Mouse (Mus musculus) cerebellum, adult 2 months (tissue): ENCODE measurements around the gene Tbxa2r. TPM values are rescaled to one million over a fixed set of nuclear protein-coding genes. Genes with fewer than 3 reads are reported as not detected.

ENCODE experiments used
- DNase-seq, 2 experiments: peaks; one replicate each; pipeline ENCODE4 v3.0.0; 2021
- H3K27ac ChIP-seq: fragments of 200-500 bp; 2 replicates; pipeline ENCODE4 v1.5.1; 2012; ENCODE audit warnings: low read length, control low read depth, inconsistent platforms; ENCODE audit not compliant: insufficient read depth
- H3K27me3 ChIP-seq: fragments of 200-500 bp; 2 replicates; pipeline ENCODE4 v1.6.1; 2012; ENCODE audit warnings: inconsistent platforms, mild to moderate bottlenecking, low read length, moderate library complexity; ENCODE audit not compliant: control insufficient read depth, insufficient read depth
- H3K4me1 ChIP-seq: fragments of 200-500 bp; 2 replicates; pipeline ENCODE4 v1.6.1; 2011; ENCODE audit warnings: low read length; ENCODE audit not compliant: control insufficient read depth, insufficient read depth
- H3K4me3 ChIP-seq: fragments of 200-500 bp; replicated peaks from 2 replicates; pipeline ENCODE3; 2011; ENCODE audit warnings: mild to moderate bottlenecking, low read depth, low read length, control low read depth; ENCODE audit not compliant: insufficient read depth
- CTCF ChIP-seq: fragments of 200-500 bp; IDR thresholded peaks from 2 replicates; pipeline ENCODE4 v1.5.1; 2011; ENCODE audit warnings: low read depth, mild to moderate bottlenecking, control low read depth, low read length, moderate library complexity, borderline replicate concordance; ENCODE audit not compliant: insufficient read depth
- POLR2A ChIP-seq: fragments of 200-500 bp; IDR thresholded peaks from 2 replicates; pipeline ENCODE4 v1.6.1; 2011; ENCODE audit warnings: low read length, control low read depth, borderline replicate concordance; ENCODE audit not compliant: insufficient read depth
- WGBS: fragments of 180-500 bp; shearing (Covaris S2); methylation state at CpG from one replicate; pipeline ENCODE4 v1.1.7; 2018; 5-methylcytosine and 5-hydroxymethylcytosine counted together
- polyA plus RNA-seq: library from polyadenylated mRNA; depleted of rRNA; stranded (reverse); fragments of >200 nt; gene quantifications from 2 replicates; pipeline ENCODE4 v1.2.3, GENCODE M21; 2012

Tbxa2r gene
- polyA plus RNA-seq, 1 experiment = 3.2 TPM

- Histone ChIP-seq H3K4me1 (peaks cover 34% of the 10 kb centered on the region), H3K27me3 (no peaks in the 10 kb centered on the region), H3K4me3 (no peak overlapping the region), H3K27ac (no peak overlapping the region)
- no peak for DNase-seq
- WGBS = 74% methylated on average over 8 of the region's 8 CpGs
- no peak for TF ChIP-seq POLR2A
- TF ChIP-seq CTCF = no peak
Observed at GRCm38 (mm10) chr10:81360721-81361120, 32.2 kb downstream of the Tbxa2r start.

GRCm38 (mm10) chr10:81362336-81362949 lies 33.9 kb downstream of the Tbxa2r start:
- no peak overlapping the region for H3K27ac ChIP-seq
- peaks cover 30% of the 10 kb centered on the region for H3K4me1 ChIP-seq
- WGBS = 82% methylated on average over 12 of the region's 12 CpGs
- DNase-seq = no peak
- no peak overlapping the region for H3K4me3 ChIP-seq
- TF ChIP-seq CTCF (no peak), POLR2A (no peak)
- H3K27me3 ChIP-seq = no peaks in the 10 kb centered on the region

GRCm38 (mm10) chr10:81363436-81364346 lies 35.2 kb downstream of the Tbxa2r start:
- H3K27ac ChIP-seq = no peak overlapping the region
- TF ChIP-seq CTCF = no peak
- no peaks in the 10 kb centered on the region for H3K27me3 ChIP-seq
- H3K4me1 ChIP-seq = peaks cover 27% of the 10 kb centered on the region
- 46% methylated on average over 54 of the region's 54 CpGs for WGBS
- no peak for DNase-seq
- no peak overlapping the region for H3K4me3 ChIP-seq

GRCm38 (mm10) chr10:81364666-81365065 lies 36.1 kb downstream of the Tbxa2r start:
- no peak overlapping the region for H3K27ac ChIP-seq
- no peak for TF ChIP-seq CTCF
- TF ChIP-seq POLR2A = no peak
- peaks cover 20% of the 10 kb centered on the region for H3K4me1 ChIP-seq
- H3K27me3 ChIP-seq = no peaks in the 10 kb centered on the region
- 15% methylated on average over 28 of the region's 28 CpGs for WGBS
- peak in 1 of 2 experiments; percentile 53 for DNase-seq
- no peak overlapping the region for H3K4me3 ChIP-seq

- H3K4me1 ChIP-seq = peaks cover 16% of the 10 kb centered on the region
- H3K27ac ChIP-seq = no peak overlapping the region
- no peaks in the 10 kb centered on the region for H3K27me3 ChIP-seq
- WGBS = 38% methylated on average over 4 of the region's 4 CpGs
- no peak overlapping the region for H3K4me3 ChIP-seq
- TF ChIP-seq CTCF = no peak
- TF ChIP-seq POLR2A = no peak
- peak in 1 of 2 experiments; percentile 41 for DNase-seq
Observed at GRCm38 (mm10) chr10:81365073-81365472, 36.5 kb downstream of the Tbxa2r start.

- 44% methylated on average over 12 of the region's 12 CpGs for WGBS
- H3K4me3 ChIP-seq = no peak within 1 kb of the TSS
- no peak within 1 kb of the TSS for H3K27ac ChIP-seq
- H3K27me3 ChIP-seq = no peaks in the 10 kb centered on the region
- no peak for TF ChIP-seq POLR2A
- no peak for TF ChIP-seq CTCF
- no peak for DNase-seq
- H3K4me1 ChIP-seq = peaks cover 15% of the 10 kb centered on the region
Observed at GRCm38 (mm10) chr10:81365672-81366476, 37.3 kb downstream of the Tbxa2r start, which contains the start of gene 4930404N11Rik. Gene 4930404N11Rik (minus strand): TSS chr10:81365816.

- peaks cover 15% of the 10 kb centered on the region for H3K4me1 ChIP-seq
- no peak overlapping the region for H3K4me3 ChIP-seq
- WGBS = 58% methylated on average over 6 of the region's 6 CpGs
- H3K27me3 ChIP-seq = no peaks in the 10 kb centered on the region
- no peak for DNase-seq
- TF ChIP-seq CTCF (no peak), POLR2A (no peak)
- no peak overlapping the region for H3K27ac ChIP-seq
Observed at GRCm38 (mm10) chr10:81366477-81367206, 38.1 kb downstream of the Tbxa2r start.
